Mouse (Mus musculus) cerebellum, adult 2 months (tissue): Measurements from ENCODE around the gene Fras1.

Experiments
- CTCF ChIP-seq: fragments of 200-500 bp; IDR thresholded peaks from 2 replicates; pipeline ENCODE4 v1.5.1; 2011; ENCODE audit warnings: low read depth, mild to moderate bottlenecking, control low read depth, low read length, moderate library complexity, borderline replicate concordance; ENCODE audit not compliant: insufficient read depth
- POLR2A ChIP-seq: fragments of 200-500 bp; IDR thresholded peaks from 2 replicates; pipeline ENCODE4 v1.6.1; 2011; ENCODE audit warnings: low read length, control low read depth, borderline replicate concordance; ENCODE audit not compliant: insufficient read depth

GRCm38 (mm10) chr5:96530516-96530915, 156.8 kb downstream of the Fras1 start:
- TF ChIP-seq CTCF: no peak
- no peak for TF ChIP-seq POLR2A
